Mouse (Mus musculus): ENCODE results near the gene Trp53bp1. TPM values are rescaled to one million over a fixed set of nuclear protein-coding genes. Genes with fewer than 3 reads are reported as not detected.

Trp53bp1 gene
- total RNA-seq (2021), result 10 to 100 TPM; 59.0 to 73.9 TPM
- long read RNA-seq, experiment 1, full-length matches to known transcripts, result 2 of 10 reads
- long read RNA-seq, experiment 1, partial matches to known transcripts, result 6 of 10 reads
- long read RNA-seq, experiment 1, other reads (novel, unspliced or antisense), result 2 of 10 reads
- long read RNA-seq, experiment 2, partial matches to known transcripts, result 3 of 4 reads
- long read RNA-seq, experiment 2, other reads (novel, unspliced or antisense), result 1 of 4 reads

- peak; percentile 95 to 96 for DNase-seq
Observed at GRCm38 (mm10) chr2:121271236-121271927, at the start of gene Trp53bp1. Gene Trp53bp1 (minus strand): TSS chr2:121271407.

- DNase-seq, result no peak
Observed at GRCm38 (mm10) chr2:121316278-121316677, 45.1 kb upstream of the Trp53bp1 start.

GRCm38 (mm10) chr2:121308997-121309416 lies 37.8 kb upstream of the Trp53bp1 start:
- peak; percentile 15 to 44 for DNase-seq

GRCm38 (mm10) chr2:121300036-121300435 lies 28.8 kb upstream of the Trp53bp1 start:
- DNase-seq, result no peak

GRCm38 (mm10) chr2:121299471-121299870 lies 28.3 kb upstream of the Trp53bp1 start:
- DNase-seq, result no peak

- DNase-seq, result no peak
Observed at GRCm38 (mm10) chr2:121298131-121298530, 26.9 kb upstream of the Trp53bp1 start.

- DNase-seq, result no peak
Observed at GRCm38 (mm10) chr2:121297701-121298100, 26.5 kb upstream of the Trp53bp1 start.

- DNase-seq, result no peak
Observed at GRCm38 (mm10) chr2:121296754-121297231, 25.6 kb upstream of the Trp53bp1 start.

- DNase-seq, result no peak
Observed at GRCm38 (mm10) chr2:121295608-121296571, 24.7 kb upstream of the Trp53bp1 start.

- peak in 1 of 2 experiments; percentile 37 for DNase-seq
Observed at GRCm38 (mm10) chr2:121294753-121295607, 23.8 kb upstream of the Trp53bp1 start.

- DNase-seq, result peak; percentile 45 to 59
Observed at GRCm38 (mm10) chr2:121294182-121294581, 23.0 kb upstream of the Trp53bp1 start.

GRCm38 (mm10) chr2:121292316-121293013 lies 21.3 kb upstream of the Trp53bp1 start:
- DNase-seq, result no peak

- peak in 1 of 2 experiments; percentile 44 for DNase-seq
Observed at GRCm38 (mm10) chr2:121289730-121290540, 18.7 kb upstream of the Trp53bp1 start.

GRCm38 (mm10) chr2:121288901-121289729 lies 17.9 kb upstream of the Trp53bp1 start, which contains the start of gene Map1a:
Gene Map1a (plus strand): TSS chr2:121289600.
- peak; percentile 96 to 97 for DNase-seq

GRCm38 (mm10) chr2:121287850-121288249 lies 16.6 kb upstream of the Trp53bp1 start:
- no peak for DNase-seq

GRCm38 (mm10) chr2:121271928-121272516 lies 815 bp upstream of the Trp53bp1 start:
- DNase-seq, result no peak

- peak; percentile 21 to 33 for DNase-seq
Observed at GRCm38 (mm10) chr2:121270521-121271235, 529 bp downstream of the Trp53bp1 start.

GRCm38 (mm10) chr2:121268446-121268845 lies 2.8 kb downstream of the Trp53bp1 start:
- DNase-seq, result no peak
